Mouse (Mus musculus) frontal cortex, adult 2 months (tissue): ENCODE measurements around the gene Ubqln1. TPM values are rescaled to one million over a fixed set of nuclear protein-coding genes. Genes with fewer than 3 reads are reported as not detected.

Source experiments
- DNase-seq, 2 experiments: peaks; one replicate each; pipeline ENCODE4 v3.0.0; 2022; ENCODE audit warnings: low spot score in 1 of 2; ENCODE audit errors: extremely low spot score in 1 of 2
- polyA plus RNA-seq: library from polyadenylated mRNA; depleted of rRNA; stranded (reverse); fragments of >200 nt; gene quantifications from 2 replicates; pipeline ENCODE4 v1.2.3, GENCODE M21; 2012

Ubqln1 gene
- polyA plus RNA-seq, 1 experiment, result 107 TPM

GRCm38 (mm10) chr13:58201908-58202307, 13.5 kb downstream of the Ubqln1 start:
- DNase-seq, result no peak

DNA sequence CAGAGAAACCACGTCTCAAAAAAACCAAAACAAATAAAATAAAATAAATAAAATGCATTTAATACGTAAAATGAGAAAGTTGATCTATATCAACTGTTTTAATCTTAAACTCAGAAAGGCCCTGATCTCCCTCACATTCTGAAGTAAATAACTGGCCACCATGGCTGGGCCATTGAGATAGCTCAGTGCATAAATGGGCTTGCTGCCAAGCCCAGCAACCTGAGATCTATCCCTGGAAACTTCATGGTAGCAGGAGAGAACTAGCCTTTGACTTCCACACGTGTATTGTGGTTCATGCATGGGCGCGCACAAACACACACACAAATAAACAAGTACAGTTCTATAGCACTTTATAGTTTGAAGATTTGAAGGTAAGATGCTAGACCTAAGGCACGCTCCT, 14.1 kb downstream of the Ubqln1 start:
- DNase-seq, result no peak

GRCm38 (mm10) chr13:58197981-58198640, 17.3 kb downstream of the Ubqln1 start:
- DNase-seq, result no peak

DNA sequence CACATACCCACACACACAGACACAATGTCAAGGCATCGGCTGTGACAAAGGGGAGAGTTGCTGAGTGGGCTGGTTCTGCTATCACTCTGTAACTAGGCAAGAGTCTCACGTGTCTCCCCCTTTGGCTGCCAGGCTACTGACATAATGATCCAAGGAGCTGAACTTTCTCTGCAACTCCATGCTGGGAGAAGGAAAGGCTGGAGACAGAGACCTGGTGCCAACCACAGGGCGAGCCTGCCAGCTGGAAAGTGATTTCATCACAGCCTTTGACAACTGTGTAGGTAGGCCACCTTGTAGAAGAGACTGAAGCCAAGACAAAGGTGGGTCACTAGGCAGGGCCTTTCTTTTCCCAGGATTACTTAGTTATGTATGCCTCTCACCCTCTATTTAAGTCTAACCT, 18.2 kb downstream of the Ubqln1 start:
- DNase-seq, result no peak

DNA sequence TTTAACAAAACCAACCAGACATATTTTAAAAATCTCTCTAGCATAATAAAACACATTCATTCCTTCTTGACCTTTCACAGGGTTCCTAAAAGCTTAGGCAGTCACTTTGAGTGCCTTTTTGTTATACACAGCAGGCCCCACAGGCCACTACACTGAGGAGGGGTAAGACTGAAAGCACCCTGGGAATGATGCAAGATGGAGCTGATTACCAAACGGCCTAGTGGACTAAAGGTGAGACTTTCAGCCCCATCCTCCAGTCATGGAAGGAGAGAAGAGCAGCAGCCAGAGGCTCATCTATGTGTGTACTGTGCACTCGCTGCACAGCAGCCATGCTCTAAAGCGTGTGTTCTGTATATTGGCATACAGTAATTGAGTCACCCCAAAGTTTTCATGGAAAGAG, 20.5 kb downstream of the Ubqln1 start:
- no peak for DNase-seq

DNA sequence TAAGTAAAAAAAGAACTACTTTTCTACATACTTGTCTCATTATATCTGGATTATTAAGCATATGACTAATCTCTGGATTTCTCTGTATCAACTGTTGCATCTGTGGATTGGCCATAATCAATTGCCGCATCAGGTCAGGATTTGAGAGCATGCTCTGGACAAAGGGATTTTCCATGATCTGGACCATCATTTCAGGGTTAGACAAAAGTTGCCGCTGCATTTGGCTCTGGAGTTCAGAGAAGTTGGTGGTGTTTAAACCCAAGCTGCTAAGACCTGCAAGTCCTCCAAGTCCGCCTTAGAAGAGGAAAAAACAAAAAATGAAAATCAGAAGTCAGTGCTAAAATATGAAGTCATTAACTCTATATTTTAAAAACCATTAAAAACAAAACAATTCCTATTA, 22.2 kb downstream of the Ubqln1 start:
- no peak for DNase-seq

GRCm38 (mm10) chr13:58192146-58192545, 23.3 kb downstream of the Ubqln1 start:
- DNase-seq, result peak; percentile 14 to 35

GRCm38 (mm10) chr13:58191516-58191915, 23.9 kb downstream of the Ubqln1 start:
- no peak for DNase-seq

DNA sequence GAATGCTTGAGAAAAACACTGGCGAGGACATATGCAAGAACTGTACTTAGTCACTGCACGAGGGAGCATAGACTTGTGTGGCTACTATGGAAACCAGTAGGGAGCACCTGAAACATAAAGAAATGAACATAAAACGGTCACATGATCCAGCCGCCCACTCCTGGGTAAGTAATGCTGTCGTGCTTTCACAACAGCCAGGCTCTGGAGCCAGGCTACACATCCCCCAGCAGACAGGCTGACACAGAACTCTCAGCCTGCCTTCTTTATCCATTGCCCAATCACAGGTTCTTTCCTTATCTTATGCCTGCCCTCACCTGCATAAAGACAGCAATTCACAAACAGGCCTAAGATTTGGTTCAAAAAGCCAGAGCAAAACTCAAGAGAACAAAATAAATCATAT, 26.0 kb downstream of the Ubqln1 start:
- peak; percentile 49 to 64 for DNase-seq

GRCm38 (mm10) chr13:58188412-58188811, 27.0 kb downstream of the Ubqln1 start:
- DNase-seq, result peak; percentile 69 to 91

GRCm38 (mm10) chr13:58187751-58188150, 27.7 kb downstream of the Ubqln1 start:
- no peak for DNase-seq

DNA sequence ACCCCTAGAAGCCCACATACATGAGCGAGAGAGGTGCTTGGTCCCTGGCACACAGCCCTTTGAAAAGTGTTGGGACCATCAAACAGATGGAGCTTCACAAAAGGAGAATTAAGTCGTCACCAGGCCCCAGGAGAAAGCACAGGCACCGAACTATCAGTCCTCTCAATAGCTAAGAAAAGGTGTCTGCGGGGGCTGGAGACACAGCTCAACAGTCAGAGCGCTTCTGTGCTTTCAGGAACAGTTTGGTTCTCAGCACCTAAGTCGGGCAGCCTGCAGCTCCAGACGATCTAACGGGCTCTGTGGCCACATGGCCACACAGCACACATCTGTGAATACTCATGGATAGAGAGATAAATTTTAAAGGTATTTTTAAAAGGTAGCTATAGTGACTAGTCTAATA, 29.2 kb downstream of the Ubqln1 start:
- DNase-seq, result peak; percentile 46 to 47

DNA sequence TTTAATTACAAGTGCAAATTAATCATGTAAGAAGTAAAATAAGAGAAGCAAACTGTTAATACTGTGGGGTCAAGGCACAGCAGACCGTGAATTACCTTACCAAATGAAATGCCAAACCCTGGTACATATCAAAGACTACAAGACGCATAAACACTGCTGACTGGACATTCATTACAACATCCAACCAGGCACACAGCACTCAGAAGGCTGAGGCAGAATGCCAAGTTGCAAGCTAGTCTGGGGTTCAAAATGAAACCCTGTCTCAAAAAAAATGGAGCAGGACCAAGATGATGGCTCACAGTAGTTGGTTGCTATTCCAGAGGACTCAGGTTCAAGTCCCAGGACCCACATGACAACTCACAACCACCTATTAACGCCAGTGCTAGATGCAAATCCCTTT, 31.3 kb downstream of the Ubqln1 start:
- DNase-seq, result no peak

GRCm38 (mm10) chr13:58181607-58182551, 33.6 kb downstream of the Ubqln1 start:
- DNase-seq, result no peak

DNA sequence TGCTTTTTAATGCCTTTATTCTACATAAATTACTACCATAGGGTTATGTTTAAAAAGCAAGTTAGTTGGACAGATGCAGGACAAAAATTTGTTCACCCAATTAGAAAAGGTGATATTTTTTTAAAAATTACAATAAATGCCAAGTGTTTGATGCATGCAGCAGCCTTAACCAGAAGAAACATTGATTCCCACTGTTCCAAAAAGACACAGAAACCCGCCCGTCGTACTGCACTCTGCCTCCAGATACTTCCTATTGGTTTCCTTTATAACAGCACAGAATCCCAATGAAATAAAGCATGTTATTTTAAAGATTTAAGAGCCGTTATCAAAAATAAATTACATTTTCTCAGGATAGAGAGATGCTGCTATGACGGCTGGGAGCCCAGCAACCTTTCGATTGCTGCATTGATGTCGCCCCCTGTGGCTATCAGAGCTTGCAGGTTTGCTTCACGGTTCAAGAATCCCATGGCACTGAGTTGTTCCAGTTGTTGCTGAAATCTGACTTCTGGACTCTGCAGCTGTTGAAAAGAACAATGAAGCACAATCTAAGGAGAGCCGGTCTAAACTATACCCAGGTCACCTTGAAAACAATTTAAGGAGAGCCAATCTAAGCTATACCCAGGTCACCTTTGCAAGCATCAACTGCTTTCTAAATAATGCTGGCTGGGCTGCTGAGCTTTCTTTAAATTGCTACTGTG, 37.8 kb downstream of the Ubqln1 start:
- DNase-seq, result peak; percentile 99 to 100

- no peak for DNase-seq
Measured at GRCm38 (mm10) chr13:58176105-58176504, 39.3 kb downstream of the Ubqln1 start.

GRCm38 (mm10) chr13:58168119-58168518, 47.3 kb downstream of the Ubqln1 start:
- DNase-seq, result no peak

DNA sequence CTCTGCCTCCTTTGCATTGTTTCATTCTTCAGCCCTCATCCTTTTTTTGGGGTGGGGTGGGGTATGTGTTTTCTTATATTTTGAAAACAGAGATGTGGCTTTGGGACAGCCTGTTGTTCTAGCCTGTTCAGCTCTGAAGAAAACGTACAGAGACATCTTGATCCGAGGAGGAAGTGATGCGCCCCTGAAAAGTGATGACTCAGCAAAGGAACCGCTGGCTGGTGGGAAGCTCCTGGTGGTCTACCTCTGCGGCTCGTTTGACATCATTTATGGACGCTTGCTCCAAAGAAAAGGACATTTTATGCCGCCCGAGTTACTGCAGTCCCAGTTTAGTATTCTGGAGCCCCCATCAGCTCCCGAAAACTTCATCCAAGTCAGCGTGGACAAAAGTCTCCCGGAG, 52.1 kb downstream of the Ubqln1 start:
- DNase-seq, result no peak

DNA sequence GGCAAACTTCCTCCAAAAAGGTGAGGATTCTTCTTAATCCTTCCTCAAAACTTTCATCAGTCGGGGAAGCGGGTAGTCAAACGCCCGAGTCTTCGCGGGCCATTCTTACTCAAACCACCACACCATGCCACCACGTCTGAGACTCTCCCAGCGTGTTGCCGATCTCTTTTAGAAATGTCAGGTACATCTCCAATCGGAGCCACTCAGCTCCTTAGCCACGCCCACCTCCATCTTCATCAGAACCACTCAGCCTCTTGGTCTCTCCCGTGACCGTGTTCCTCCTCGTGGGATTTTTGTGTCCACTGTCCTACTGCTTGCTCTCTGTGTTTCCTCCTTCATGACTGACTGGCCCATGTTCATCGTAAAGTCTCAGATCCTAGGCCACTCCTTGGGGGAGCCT, 54.7 kb downstream of the Ubqln1 start:
- no peak for DNase-seq

- DNase-seq, result peak; percentile 74 to 95
Measured at GRCm38 (mm10) chr13:58158099-58158912, 57.1 kb downstream of the Ubqln1 start.
